Mouse (Mus musculus): ENCODE measurements around the gene Bckdha.

DNA sequence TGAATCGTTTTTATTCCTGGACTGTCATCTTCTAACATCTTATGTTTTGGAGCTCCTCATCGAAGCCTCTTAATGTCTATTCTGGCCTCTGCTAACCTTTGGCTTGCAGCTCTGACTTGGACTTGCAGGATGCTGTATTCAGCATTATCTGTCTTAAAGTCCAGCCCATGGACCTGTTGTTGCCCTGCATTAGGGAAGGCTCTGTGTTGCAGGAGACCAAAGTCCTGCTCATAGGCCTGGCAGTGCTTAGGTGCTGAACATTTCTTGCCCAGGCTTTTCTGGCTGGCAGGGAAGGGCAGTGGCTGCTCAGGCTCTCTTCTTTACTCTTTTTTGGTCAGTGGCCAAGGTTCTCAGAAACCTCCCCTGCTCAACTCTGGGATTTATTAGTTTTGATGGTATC, 51.6 kb downstream of the Bckdha start:
- no peak for TF ChIP-seq GATA1 (IDR thresholded peaks at IDR 0.05; ENCODE audit: low read length)
- no peak for TF ChIP-seq TAL1 (IDR thresholded peaks at IDR 0.05; ENCODE audit: low read length)

All from erythroblast, embryonic 14.5 days (primary cell).